Mouse (Mus musculus): ENCODE measurements at regions not wholly inside any gene's neighbourhood (a gene's known extent, or its start where the extent isn't known, plus 50 kb on each side); places are given as distances from the start of the nearest gene placed in this dataset.

DNA sequence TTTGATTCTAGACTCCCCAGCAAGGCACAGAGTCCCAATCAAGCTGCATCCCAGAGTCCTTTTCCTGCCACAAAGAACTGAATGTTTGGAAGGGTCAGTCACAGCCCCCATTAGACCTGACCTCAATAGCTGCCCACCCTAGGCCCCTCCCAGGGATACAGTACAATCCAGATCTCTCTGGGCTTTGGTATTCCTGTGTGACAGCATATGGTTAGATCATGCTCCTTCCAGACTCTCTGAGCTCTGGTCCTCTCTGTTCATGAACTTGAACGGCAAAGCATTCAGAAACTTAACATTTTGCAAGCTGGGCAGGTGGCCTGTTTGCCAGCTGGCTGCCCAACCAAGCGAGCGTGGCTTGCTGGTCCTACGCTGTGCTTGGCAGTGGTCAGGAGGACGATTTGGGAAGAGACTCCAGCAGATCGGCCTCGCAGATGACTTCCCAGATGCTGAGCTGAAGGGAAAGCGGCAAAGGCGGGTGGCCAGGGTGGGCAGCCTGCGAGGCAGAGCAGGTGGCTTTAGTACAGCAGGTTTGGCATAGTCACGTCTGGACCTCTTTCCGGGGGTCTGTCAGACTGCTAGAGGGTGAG lies 58.0 kb upstream of the Aldh1b1 start:
- no peak for TF ChIP-seq POLR2A (IDR thresholded peaks at IDR 0.05; ENCODE audit: low read depth, low read length)
- TF ChIP-seq CTCF (IDR thresholded peaks at IDR 0.05; ENCODE audit: extremely low read depth, insufficient read depth, insufficient read length, insufficient replicate concordance) = no peak
